Mouse (Mus musculus) small intestine, adult 2 months (tissue): ENCODE measurements around the gene Ros1.

Experiments used
- CTCF ChIP-seq: fragments of 200-500 bp; IDR thresholded peaks from 2 replicates; pipeline ENCODE4 v1.5.1; 2012; ENCODE audit warnings: low read depth, mild to moderate bottlenecking, control low read depth, inconsistent platforms, low read length, moderate library complexity, mixed read lengths; ENCODE audit not compliant: insufficient replicate concordance, insufficient read length; ENCODE audit errors: extremely low read depth
- POLR2A ChIP-seq: fragments of 200-500 bp; IDR thresholded peaks from 2 replicates; pipeline ENCODE4 v1.6.1; 2012; ENCODE audit warnings: low read depth, mild to moderate bottlenecking, control low read depth, inconsistent platforms, low read length, moderate library complexity

- TF ChIP-seq POLR2A, result no peak
- no peak for TF ChIP-seq CTCF
These were observed 29.7 kb downstream of the Ros1 start for GRCm38 (mm10) chr10:52165376-52165775.
